Mouse (Mus musculus) CD4-positive, CD25-positive, alpha-beta regulatory T cell, adult 9 weeks (primary cell): ENCODE measurements around the gene Cmtm8. TPM values are rescaled to one million over a fixed set of nuclear protein-coding genes. Genes with fewer than 3 reads are reported as not detected.

ENCODE experiments used
- polyA plus RNA-seq: library from polyadenylated mRNA; unstranded; fragments of 100-300 nt; shearing (Covaris generic); gene quantifications from one replicate; pipeline ENCODE4 v1.2.1, GENCODE M21; 2017

The Cmtm8 gene
- polyA plus RNA-seq, result 0.43 TPM

DNA sequence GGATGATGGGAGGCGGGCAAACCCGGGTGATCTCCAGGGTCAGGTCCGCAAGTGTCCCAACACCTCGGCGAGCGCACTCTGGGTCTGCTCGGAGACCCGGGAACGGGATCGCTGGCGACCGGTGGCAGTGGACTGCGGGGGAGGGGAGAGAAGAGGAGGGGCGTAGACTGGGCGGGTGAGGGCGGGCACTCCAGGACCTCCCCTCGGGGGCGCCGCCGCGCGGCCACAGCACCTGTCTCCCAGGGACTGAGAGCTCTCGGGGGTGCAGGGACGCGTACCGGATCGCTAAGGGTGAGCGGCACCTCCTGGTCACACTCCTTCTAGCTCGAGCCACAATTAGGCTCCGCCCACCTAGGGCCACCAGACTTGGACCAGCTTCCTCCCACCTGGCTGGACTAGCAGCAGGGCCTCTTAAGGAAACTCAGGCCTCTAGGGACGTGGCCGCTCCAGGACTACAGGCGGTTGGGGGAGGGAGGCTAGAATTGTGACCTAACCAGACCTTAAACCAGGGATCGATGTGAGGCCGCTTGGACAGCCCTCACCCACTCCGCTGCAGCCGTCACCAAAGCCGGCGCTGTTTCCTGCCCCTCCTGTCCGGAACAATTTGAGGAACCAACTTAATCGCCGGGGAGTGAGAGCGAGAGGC is at the start of gene Cmtm8:
Cmtm8 (minus strand) TSS at position 140 of the 646 bp plus-strand sequence.

DNA sequence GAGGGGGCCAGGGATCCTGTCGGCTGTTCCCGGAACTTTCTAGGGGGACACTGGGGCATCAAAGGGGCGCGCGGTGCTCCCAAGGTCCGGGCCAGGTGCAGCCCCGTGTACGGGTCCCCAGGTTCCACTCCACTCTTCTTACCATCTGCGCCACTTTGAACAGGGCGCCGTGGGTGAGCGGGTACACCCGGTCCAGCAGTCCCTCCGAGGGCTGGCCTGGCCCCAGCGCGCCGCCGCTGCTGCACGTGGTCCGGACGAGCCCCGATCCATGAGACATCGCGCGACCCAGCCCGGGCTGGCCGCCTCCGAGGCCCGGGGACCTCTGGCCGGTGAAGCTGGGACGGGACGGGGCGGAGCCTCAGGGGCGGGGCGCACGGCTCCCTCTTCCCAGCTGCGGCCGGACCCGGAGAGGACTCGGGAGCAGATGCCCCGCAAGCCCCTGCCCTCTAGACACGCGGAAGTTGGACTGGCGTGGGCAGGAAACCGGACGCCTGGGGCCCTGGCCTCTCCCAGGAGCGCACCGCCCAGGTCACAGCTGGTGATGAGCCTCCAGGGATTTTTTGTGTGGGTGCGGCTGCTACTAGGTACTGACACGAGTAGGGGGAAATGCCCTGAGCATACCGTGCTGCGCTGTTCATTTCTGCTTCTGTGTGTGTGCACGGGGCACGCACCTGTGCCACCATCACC is 62.3 kb downstream of the Cmtm8 start, which contains the start of gene Cmtm7:
Cmtm7 (minus strand) TSS at position 331 of the 687 bp plus-strand sequence.

Other genes with a start within 250 kb of the Cmtm8 start
- 66.0 TPM for gene Cnot10, start 204.0 kb downstream of the Cmtm8 start, polyA plus RNA-seq
- 43.7 TPM for gene Dync1li1, start 155.4 kb downstream of the Cmtm8 start, polyA plus RNA-seq
- gene Cmtm6, start 113.0 kb downstream of the Cmtm8 start, polyA plus RNA-seq, result 247 TPM
- 80.5 TPM for gene Cmtm7, start 62.3 kb downstream of the Cmtm8 start, polyA plus RNA-seq
- gene Gpd1l, start 89.8 kb upstream of the Cmtm8 start, polyA plus RNA-seq, result 39.8 TPM
- not detected for gene Osbpl10, start 134.4 kb upstream of the Cmtm8 start, polyA plus RNA-seq
- gene Rps27rt, start 138.6 kb upstream of the Cmtm8 start, polyA plus RNA-seq, result 3,125 TPM